Mouse (Mus musculus): ENCODE measurements around the gene Etnk1. TPM values are rescaled to one million over a fixed set of nuclear protein-coding genes. Genes with fewer than 3 reads are reported as not detected.
A peak's percentile ranks its signal among the peaks of the same experiment; 100 is the strongest.

Gene Etnk1
- polyA plus RNA-seq, 1 experiment from 2014 or later = 10.7 TPM

GRCm38 (mm10) chr6:143179181-143179580 is 12.2 kb downstream of the Etnk1 start:
- DNase-seq (ENCODE audit: low spot score) = no peak
- Histone ChIP-seq H3K36me3 (ENCODE audit: control insufficient read depth, insufficient read depth, low read length) (peaks cover 3% of the 10 kb centered on the region; the same call in 1 of the 2 replicates), H3K9me3 (ENCODE audit: control insufficient read depth, low read length) (no peaks in the 10 kb centered on the region), H3K27me3 (ENCODE audit: control insufficient read depth, insufficient read depth, low read length) (no peaks in the 10 kb centered on the region), H3K9ac (ENCODE audit: low read length) (no peak overlapping the region), H3K4me3 (ENCODE audit: low read depth, low read length) (no peak overlapping the region), H3K4me1 (replicated peaks; ENCODE audit: control insufficient read depth, insufficient read depth) (no peaks in the 10 kb centered on the region), H3K27ac (replicated peaks) (no peak overlapping the region), H3K4me2 (replicated peaks; ENCODE audit: low read depth) (no peak overlapping the region)
- no peak for TF ChIP-seq CTCF (IDR thresholded peaks at IDR 0.05; ENCODE audit: low read depth)
- no peak for TF ChIP-seq EP300 (optimal IDR thresholded peaks at IDR 0.05)
- whole genome bisulfite sequencing = 61% methylated on average over 4 of the region's 4 CpGs
- ATAC-seq (ENCODE audit: low FRiP score, low TSS enrichment) = no peak

- WGBS = 62% methylated on average over 2 of the region's 2 CpGs
- Histone ChIP-seq H3K9me3 (ENCODE audit: control insufficient read depth, low read length) (no peaks in the 10 kb centered on the region), H3K36me3 (ENCODE audit: control insufficient read depth, insufficient read depth, low read length) (peaks cover 3% of the 10 kb centered on the region; the same call in 1 of the 2 replicates), H3K4me1 (replicated peaks; ENCODE audit: control insufficient read depth, insufficient read depth) (no peaks in the 10 kb centered on the region), H3K27me3 (ENCODE audit: control insufficient read depth, insufficient read depth, low read length) (no peaks in the 10 kb centered on the region), H3K4me2 (replicated peaks; ENCODE audit: low read depth) (no peak overlapping the region), H3K27ac (replicated peaks) (no peak overlapping the region), H3K9ac (ENCODE audit: low read length) (no peak overlapping the region), H3K4me3 (ENCODE audit: low read depth, low read length) (no peak overlapping the region)
- DNase-seq (ENCODE audit: low spot score) (no peak), ATAC-seq (ENCODE audit: low FRiP score, low TSS enrichment) (no peak)
- TF ChIP-seq EP300 (optimal IDR thresholded peaks at IDR 0.05) (no peak), CTCF (IDR thresholded peaks at IDR 0.05; ENCODE audit: low read depth) (no peak)
Observed at GRCm38 (mm10) chr6:143179733-143180132, 12.7 kb downstream of the Etnk1 start.

- Histone ChIP-seq H3K9ac (ENCODE audit: low read length) (no peak overlapping the region), H3K4me3 (ENCODE audit: low read depth, low read length) (no peak overlapping the region), H3K36me3 (ENCODE audit: control insufficient read depth, insufficient read depth, low read length) (peaks cover 3% of the 10 kb centered on the region; the same call in 1 of the 2 replicates), H3K4me2 (replicated peaks; ENCODE audit: low read depth) (no peak overlapping the region), H3K4me1 (replicated peaks; ENCODE audit: control insufficient read depth, insufficient read depth) (no peaks in the 10 kb centered on the region), H3K9me3 (ENCODE audit: control insufficient read depth, low read length) (no peaks in the 10 kb centered on the region), H3K27ac (replicated peaks) (no peak overlapping the region), H3K27me3 (ENCODE audit: control insufficient read depth, insufficient read depth, low read length) (no peaks in the 10 kb centered on the region)
- no peak for DNase-seq (ENCODE audit: low spot score)
- TF ChIP-seq EP300 (optimal IDR thresholded peaks at IDR 0.05) (no peak), CTCF (IDR thresholded peaks at IDR 0.05; ENCODE audit: low read depth) (no peak)
- WGBS = 81% methylated on average over 14 of the region's 14 CpGs
- no peak for ATAC-seq (ENCODE audit: low FRiP score, low TSS enrichment)
Observed at GRCm38 (mm10) chr6:143180511-143180910, 13.5 kb downstream of the Etnk1 start.

GRCm38 (mm10) chr6:143184099-143184498 is 17.1 kb downstream of the Etnk1 start:
- Histone ChIP-seq H3K9ac (ENCODE audit: low read length) (no peak overlapping the region), H3K27ac (replicated peaks) (no peak overlapping the region)
- TF ChIP-seq EP300 (optimal IDR thresholded peaks at IDR 0.05) (no peak), CTCF (IDR thresholded peaks at IDR 0.05; ENCODE audit: low read depth) (no peak)

GRCm38 (mm10) chr6:143184745-143185144 is 17.7 kb downstream of the Etnk1 start:
- Histone ChIP-seq H3K4me2 (replicated peaks; ENCODE audit: low read depth) (no peak overlapping the region), H3K36me3 (ENCODE audit: control insufficient read depth, insufficient read depth, low read length) (peaks cover 3% of the 10 kb centered on the region; the same call in 1 of the 2 replicates), H3K27ac (replicated peaks) (no peak overlapping the region), H3K9ac (ENCODE audit: low read length) (no peak overlapping the region), H3K9me3 (ENCODE audit: control insufficient read depth, low read length) (no peaks in the 10 kb centered on the region), H3K4me1 (replicated peaks; ENCODE audit: control insufficient read depth, insufficient read depth) (no peaks in the 10 kb centered on the region), H3K4me3 (ENCODE audit: low read depth, low read length) (no peak overlapping the region), H3K27me3 (ENCODE audit: control insufficient read depth, insufficient read depth, low read length) (no peaks in the 10 kb centered on the region)
- no peak for DNase-seq (ENCODE audit: low spot score)
- 57% methylated on average over 5 of the region's 5 CpGs for WGBS
- ATAC-seq (ENCODE audit: low FRiP score, low TSS enrichment) = no peak
- TF ChIP-seq CTCF (IDR thresholded peaks at IDR 0.05; ENCODE audit: low read depth) = peak; percentile 63
- TF ChIP-seq EP300 (optimal IDR thresholded peaks at IDR 0.05) = no peak

More at GRCm38 (mm10) chr6:143184099-143184498, 17.1 kb downstream of the Etnk1 start:
- no peak for DNase-seq (ENCODE audit: low spot score)
- Histone ChIP-seq H3K4me2 (replicated peaks; ENCODE audit: low read depth) (no peak overlapping the region), H3K4me1 (replicated peaks; ENCODE audit: control insufficient read depth, insufficient read depth) (no peaks in the 10 kb centered on the region), H3K4me3 (ENCODE audit: low read depth, low read length) (no peak overlapping the region), H3K36me3 (ENCODE audit: control insufficient read depth, insufficient read depth, low read length) (peaks cover 3% of the 10 kb centered on the region; the same call in 1 of the 2 replicates), H3K9me3 (ENCODE audit: control insufficient read depth, low read length) (no peaks in the 10 kb centered on the region), H3K27me3 (ENCODE audit: control insufficient read depth, insufficient read depth, low read length) (no peaks in the 10 kb centered on the region)
- WGBS = 81% methylated on average over 3 of the region's 3 CpGs
- no peak for ATAC-seq (ENCODE audit: low FRiP score, low TSS enrichment)

GRCm38 (mm10) chr6:143190838-143191476 is 23.9 kb downstream of the Etnk1 start:
- Histone ChIP-seq H3K9ac (ENCODE audit: low read length) (no peak overlapping the region), H3K9me3 (ENCODE audit: control insufficient read depth, low read length) (no peaks in the 10 kb centered on the region), H3K27ac (replicated peaks) (0 out of 2 replicates have a peak overlapping the region, but pooled peaks have one; percentile 1), H3K4me2 (replicated peaks; ENCODE audit: low read depth) (no peak overlapping the region), H3K4me3 (ENCODE audit: low read depth, low read length) (no peak overlapping the region), H3K36me3 (ENCODE audit: control insufficient read depth, insufficient read depth, low read length) (0 out of 2 replicates have a peak, but pooled peaks cover 3% of the 10 kb centered on the region), H3K27me3 (ENCODE audit: control insufficient read depth, insufficient read depth, low read length) (no peaks in the 10 kb centered on the region), H3K4me1 (replicated peaks; ENCODE audit: control insufficient read depth, insufficient read depth) (no peaks in the 10 kb centered on the region)
- TF ChIP-seq EP300 (optimal IDR thresholded peaks at IDR 0.05) = no peak
- TF ChIP-seq CTCF (IDR thresholded peaks at IDR 0.05; ENCODE audit: low read depth) = no peak
- ATAC-seq (ENCODE audit: low FRiP score, low TSS enrichment) (peak; percentile 49; the same call in 1 of the 2 replicates), DNase-seq (ENCODE audit: low spot score) (no peak)
- WGBS = 39% methylated on average over 7 of the region's 7 CpGs
